Comparison of ENCODE assay signal across 16 mouse cellular contexts in the genomic region with DNA sequence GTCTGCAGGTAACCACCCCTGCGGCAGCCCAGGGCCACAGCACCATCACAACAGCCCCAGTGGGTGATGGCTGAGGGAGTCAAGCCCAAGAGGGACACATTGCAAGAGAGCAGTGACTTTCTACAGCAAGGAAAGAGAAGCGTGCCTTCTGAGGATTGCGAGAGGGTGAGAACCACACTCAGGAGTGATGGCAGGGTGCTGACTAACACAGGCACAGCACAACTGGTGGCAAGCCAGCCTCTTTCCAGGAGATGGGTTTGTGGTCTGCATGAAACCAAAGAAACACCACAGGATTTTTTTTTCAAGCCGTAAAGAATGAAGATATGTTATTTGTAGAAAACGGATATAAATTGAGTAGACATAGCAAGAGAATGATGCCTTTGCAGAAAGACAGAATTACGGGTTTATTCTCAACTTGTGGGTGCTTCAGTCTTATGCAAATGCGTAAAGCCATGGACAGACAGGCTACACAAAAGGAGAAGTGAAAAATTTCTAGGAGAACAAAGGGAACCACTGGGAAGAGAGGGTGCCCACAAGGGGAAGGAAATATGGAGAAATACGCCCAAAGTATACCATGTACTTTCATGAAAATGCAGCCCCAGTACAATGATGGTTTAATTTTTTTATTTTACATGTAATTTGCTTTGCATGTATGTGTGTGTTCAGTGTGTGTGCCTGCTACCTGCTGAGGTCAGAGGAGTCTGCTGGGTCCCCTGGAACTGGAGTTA. TPM values are rescaled to one million over a fixed set of nuclear protein-coding genes. Genes with fewer than 3 reads are reported as not detected.
"Had no signal": no experiment of that assay in that cellular context is flagged by ENCODE, and none has a peak within 500 bp of the region (broad histone marks: within the 10 kb centered on the region; RNA-seq: fewer than 3 reads in every experiment).

No protein-coding gene starts in this region.

- DNase-seq: kidney, adult 2 months; kidney, postnatal 25 days; lung, adult 2 months; lung, postnatal 10 days; midbrain, embryonic 14.5 days; retina, postnatal 1 day; right cerebral cortex, postnatal 4 days; thymus, postnatal 36 days had no signal

- H3K9ac ChIP-seq: liver, embryonic 15.5 days; neural tube, embryonic 13.5 days; stomach, embryonic 15.5 days had no signal

- H3K4me2 ChIP-seq: liver, embryonic 11.5 days; liver, embryonic 15.5 days; neural tube, embryonic 13.5 days; stomach, embryonic 15.5 days had no signal

- H3K4me3 ChIP-seq: left cerebral cortex, adult 2 months; limb, embryonic 10.5 days; liver, embryonic 15.5 days; midbrain, embryonic 10.5 days; neural tube, embryonic 13.5 days; stomach, embryonic 15.5 days had no signal

- H3K36me3 ChIP-seq: limb, embryonic 10.5 days; liver, embryonic 15.5 days; stomach, embryonic 15.5 days had no signal

- H3K27me3 ChIP-seq: liver, embryonic 15.5 days; neural tube, embryonic 13.5 days; stomach, embryonic 15.5 days had no signal

- H3K4me1 ChIP-seq: limb, embryonic 10.5 days; liver, embryonic 15.5 days had no signal

- H3K9me3 ChIP-seq: limb, embryonic 10.5 days; liver, embryonic 15.5 days; neural tube, embryonic 13.5 days; stomach, embryonic 15.5 days had no signal

- H3K27ac ChIP-seq: left cerebral cortex, adult 2 months; limb, embryonic 10.5 days; liver, embryonic 15.5 days; macrophage; midbrain, embryonic 10.5 days; neural tube, embryonic 13.5 days; stomach, embryonic 15.5 days had no signal

RNA-seq across cellular contexts. Expression of gene Wnk2, which starts 39.5 kb away (rescaled TPM):
- polyA plus RNA-seq: macrophage had no signal
